Mouse (Mus musculus) myocyte (in vitro differentiated cells): ENCODE measurements around the gene Rhbg.

ENCODE experiments used
- MAX ChIP-seq: IDR thresholded peaks from one replicate; pipeline ENCODE4 v1.6.1; 2011; ENCODE audit warnings: low read depth, mild to moderate bottlenecking, control low read depth
- MYOG ChIP-seq, 3 experiments: IDR thresholded peaks; one replicate each; pipeline ENCODE4 v1.6.1; 2011; ENCODE audit warnings: control low read depth in 2 of 3, low read depth in 2 of 3, mild to moderate bottlenecking in 2 of 3; ENCODE audit not compliant: insufficient read length in 2 of 3, control insufficient read depth in 1 of 3, insufficient read depth in 1 of 3
- POLR2A ChIP-seq: IDR thresholded peaks from one replicate; pipeline ENCODE4 v1.6.1; 2011; ENCODE audit warnings: low read depth, mild to moderate bottlenecking, control low read depth, moderate library complexity; ENCODE audit not compliant: insufficient read length
- POLR2AphosphoS2 ChIP-seq: IDR thresholded peaks from one replicate; pipeline ENCODE4 v1.6.1; 2011; ENCODE audit warnings: low read depth, control low read depth; ENCODE audit not compliant: insufficient read length
- TCF12 ChIP-seq: IDR thresholded peaks from one replicate; pipeline ENCODE4 v1.6.1; 2011; ENCODE audit warnings: mild to moderate bottlenecking, control low read depth; ENCODE audit not compliant: poor library complexity, insufficient read depth, severe bottlenecking

- TF ChIP-seq POLR2A (no peak), MYOG (IDR thresholded peaks at IDR 0.05; ENCODE audit: control insufficient read depth in 1 of 3, insufficient read depth in 1 of 3, insufficient read length in 2 of 3, low read depth in 2 of 3) (no peak), POLR2AphosphoS2 (no peak), MAX (no peak), TCF12 (no peak)
Observed at GRCm38 (mm10) chr3:88299172-88299571, 44.7 kb upstream of the Rhbg start.
